Mouse (Mus musculus) CD4-positive, CD25-positive, alpha-beta regulatory T cell, adult 4 months (primary cell): ENCODE data around the gene Ece1. TPM values are rescaled to one million over a fixed set of nuclear protein-coding genes. Genes with fewer than 3 reads are reported as not detected.

ENCODE experiments used
- ATAC-seq: one replicate; pipeline ENCODE4 v1.8.0; 2017
- polyA plus RNA-seq, 2 experiments: library from polyadenylated mRNA; unstranded; fragments of 100-300 nt; shearing (Covaris generic); gene quantifications; one replicate each; pipeline ENCODE4 v1.2.1; 2017

Gene Ece1
- polyA plus RNA-seq, 2 experiments from 2014 or later, result 15.9 to 23.4 TPM

GRCm38 (mm10) chr4:137919116-137919515 is 57.1 kb downstream of the Ece1 start:
- ATAC-seq, result no peak

DNA sequence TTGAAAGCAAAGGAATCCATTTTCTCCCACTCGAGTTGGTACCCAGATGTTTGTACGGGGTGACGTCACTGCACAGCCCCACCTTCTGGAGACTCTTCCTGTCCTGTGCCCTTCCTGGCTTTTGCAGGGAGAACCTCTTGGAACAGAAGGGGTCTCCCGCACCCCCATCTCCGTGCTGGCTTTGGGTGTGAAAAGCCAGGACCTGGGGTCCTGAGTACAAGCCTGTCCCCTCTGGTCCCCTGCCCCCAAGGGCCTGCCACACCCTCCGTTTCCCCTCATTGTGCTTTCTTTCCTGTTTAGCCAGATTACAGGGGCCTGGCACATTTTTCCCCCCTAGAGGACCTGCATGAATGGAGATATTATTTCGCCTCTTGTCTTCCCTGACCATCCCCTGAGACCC is 58.0 kb downstream of the Ece1 start:
- no peak for ATAC-seq

- no peak for ATAC-seq
These were observed 58.5 kb downstream of the Ece1 start for GRCm38 (mm10) chr4:137920500-137920961.

- ATAC-seq, result no peak
These were observed 59.5 kb downstream of the Ece1 start for GRCm38 (mm10) chr4:137921510-137921909.

DNA sequence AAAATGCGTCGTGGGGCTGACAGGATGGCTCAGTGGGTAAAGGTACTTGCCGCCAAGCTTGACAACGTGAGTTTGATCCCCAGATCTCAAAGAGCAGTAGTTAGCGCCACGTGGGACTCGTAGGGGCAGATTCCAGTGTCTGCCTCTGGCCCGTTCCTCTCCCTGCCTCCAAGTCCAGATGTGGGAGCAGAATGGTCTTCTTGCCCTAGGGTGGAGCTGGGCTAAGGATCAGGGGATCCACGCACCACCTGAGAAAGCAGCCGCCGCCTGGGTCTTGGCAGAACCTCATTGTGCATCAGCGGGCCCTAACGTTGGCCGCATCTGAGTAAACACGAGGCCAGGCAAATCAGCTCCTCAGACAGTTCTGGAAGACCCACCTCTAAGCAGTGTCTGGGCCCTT is 61.0 kb downstream of the Ece1 start:
- ATAC-seq, result no peak

DNA sequence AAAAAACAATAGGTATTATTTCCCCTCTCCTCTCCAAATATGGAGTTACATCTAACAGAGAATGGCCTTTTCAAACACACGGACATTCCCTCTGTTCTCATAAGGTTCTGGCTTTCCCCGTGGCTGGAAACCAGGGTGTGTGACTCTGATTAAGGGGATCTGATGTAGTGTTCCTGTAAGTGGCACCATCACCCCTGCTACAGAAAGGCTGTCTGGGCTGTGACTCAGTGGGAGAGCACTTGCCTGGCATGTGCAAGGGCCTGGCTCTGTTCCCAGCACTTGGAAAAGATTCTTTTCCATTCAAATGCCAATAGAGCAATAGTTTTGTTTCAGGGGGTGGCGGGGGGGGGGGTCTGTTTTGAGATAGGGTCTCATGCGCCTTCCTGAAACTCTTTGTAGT is 63.1 kb downstream of the Ece1 start:
- ATAC-seq, result no peak

DNA sequence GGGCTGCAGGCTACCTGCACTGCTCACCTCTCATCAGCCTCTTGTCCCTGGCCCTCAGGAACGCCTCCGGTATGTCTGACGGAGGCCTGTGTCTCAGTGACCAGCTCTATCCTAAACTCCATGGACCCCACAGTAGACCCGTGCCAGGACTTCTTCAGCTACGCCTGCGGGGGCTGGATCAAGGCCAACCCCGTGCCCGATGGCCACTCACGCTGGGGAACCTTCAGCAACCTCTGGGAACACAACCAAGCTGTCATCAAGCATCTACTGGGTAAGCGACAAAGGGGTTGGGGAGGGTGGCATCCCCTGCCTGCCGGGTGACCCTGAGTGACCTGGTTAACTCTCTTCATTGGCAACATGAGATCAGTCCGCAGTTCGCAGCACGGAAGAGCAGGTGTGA is 64.1 kb downstream of the Ece1 start:
- no peak for ATAC-seq

DNA sequence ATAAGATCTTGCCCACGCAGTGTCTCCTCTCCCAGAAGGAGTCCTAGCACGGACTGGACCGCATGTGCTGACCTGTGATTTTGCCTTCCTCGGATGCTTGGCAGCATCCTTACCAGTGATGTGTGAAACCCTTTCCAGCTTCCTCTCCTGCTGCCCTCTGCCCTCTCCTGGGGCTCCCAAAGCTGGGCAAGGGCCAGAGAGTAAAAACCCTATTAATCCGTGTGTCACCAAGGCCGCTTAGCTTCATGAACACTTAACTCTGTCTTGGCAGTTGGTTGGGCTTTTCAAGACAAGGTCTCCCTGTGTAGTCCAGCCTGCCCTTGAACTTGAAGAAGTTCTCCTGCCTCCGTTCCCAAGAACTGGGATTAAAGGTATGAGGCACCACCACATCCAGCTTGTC is 65.1 kb downstream of the Ece1 start:
- no peak for ATAC-seq

- no peak for ATAC-seq
These were observed 65.9 kb downstream of the Ece1 start for GRCm38 (mm10) chr4:137927741-137928535.

- ATAC-seq, result no peak
These were observed 66.8 kb downstream of the Ece1 start for GRCm38 (mm10) chr4:137928813-137929212.

DNA sequence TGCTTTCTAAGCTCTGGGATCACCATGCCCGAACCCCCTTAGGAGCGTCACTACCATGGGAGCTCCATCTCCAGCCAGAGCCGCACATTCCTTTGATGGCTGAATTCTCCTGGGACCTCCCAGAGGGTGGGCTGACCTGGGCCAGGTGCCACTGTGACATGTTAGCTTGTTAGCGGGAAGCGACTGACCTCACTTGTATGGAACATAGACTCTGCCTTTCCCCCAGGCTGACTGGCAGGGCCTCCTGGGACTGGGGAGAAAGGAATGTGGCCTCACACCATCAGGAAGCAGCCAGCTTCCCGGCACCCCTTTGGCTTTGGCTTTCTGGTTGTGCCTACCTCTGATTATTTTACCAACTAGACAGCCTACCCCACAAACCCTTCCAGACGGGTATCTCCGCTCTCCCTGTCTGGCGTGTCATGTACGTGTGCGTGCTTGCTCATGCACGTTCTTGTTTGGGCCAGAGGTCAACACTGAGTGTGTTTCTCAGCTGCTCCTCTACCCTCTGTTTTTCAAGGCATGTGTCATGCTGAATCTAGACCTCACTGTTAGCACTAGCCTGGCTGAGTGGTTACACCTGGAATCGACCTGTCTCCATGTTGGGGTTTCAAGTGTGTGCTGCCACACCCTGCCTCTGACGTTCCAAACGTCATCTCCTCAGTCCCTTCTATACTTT is 67.4 kb downstream of the Ece1 start:
- ATAC-seq, result no peak

- no peak for ATAC-seq
These were observed 68.5 kb downstream of the Ece1 start for GRCm38 (mm10) chr4:137930500-137931008.

- ATAC-seq, result no peak
These were observed 69.1 kb downstream of the Ece1 start for GRCm38 (mm10) chr4:137931009-137931757.

DNA sequence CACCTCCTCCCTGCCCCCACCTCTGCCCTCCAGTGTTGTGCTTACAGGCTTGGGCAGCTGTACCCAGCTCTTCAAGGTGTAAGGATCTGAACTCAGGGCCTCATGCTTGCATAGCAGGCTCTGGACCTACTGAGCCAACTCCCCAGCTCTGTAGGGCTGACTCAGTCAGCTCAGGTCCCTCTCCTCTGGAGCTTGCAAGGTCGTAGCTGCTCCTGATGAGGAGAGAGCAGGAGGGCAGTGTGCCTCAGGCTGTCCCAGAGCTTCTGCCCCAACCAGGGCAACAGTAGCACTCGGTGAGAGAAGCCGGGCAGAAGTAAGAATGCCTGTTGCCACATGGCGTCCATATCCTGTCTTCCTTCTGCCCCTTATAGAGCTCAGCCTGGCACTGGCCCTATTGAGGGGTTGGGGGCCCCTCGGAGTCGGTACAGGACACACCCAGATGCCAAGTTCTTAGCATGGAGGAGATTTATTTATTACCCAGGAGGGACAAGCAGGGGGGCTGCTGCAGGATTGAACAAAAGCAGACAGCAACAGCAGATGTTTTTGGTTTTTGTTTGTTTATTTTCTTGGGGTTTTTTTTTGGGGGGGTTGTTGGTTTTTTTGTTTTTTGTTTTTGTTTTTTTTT is 70.6 kb downstream of the Ece1 start:
- no peak for ATAC-seq

- ATAC-seq, result no peak
These were observed 71.3 kb downstream of the Ece1 start for GRCm38 (mm10) chr4:137933328-137933727.

DNA sequence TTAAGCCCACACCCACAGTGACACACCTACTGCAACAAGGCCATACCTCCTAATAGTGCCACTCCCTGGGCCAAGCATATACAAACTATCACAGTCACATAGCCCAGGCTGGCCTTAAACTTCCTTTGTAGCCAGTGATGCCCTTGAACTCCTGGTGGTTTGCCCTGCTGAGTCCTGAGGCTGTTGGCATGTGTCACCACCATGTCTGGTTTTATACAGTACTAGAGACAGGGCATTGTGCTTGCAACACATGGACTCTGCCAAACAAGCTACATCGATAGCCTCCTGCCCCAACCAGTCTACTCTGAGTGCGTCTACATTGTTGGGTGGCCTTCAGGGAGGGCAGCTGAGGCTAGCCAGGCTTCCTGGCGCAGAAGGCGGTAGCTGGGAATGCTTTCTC is 74.1 kb downstream of the Ece1 start:
- ATAC-seq, result no peak

GRCm38 (mm10) chr4:137940061-137940460 is 78.0 kb downstream of the Ece1 start:
- ATAC-seq, result no peak

DNA sequence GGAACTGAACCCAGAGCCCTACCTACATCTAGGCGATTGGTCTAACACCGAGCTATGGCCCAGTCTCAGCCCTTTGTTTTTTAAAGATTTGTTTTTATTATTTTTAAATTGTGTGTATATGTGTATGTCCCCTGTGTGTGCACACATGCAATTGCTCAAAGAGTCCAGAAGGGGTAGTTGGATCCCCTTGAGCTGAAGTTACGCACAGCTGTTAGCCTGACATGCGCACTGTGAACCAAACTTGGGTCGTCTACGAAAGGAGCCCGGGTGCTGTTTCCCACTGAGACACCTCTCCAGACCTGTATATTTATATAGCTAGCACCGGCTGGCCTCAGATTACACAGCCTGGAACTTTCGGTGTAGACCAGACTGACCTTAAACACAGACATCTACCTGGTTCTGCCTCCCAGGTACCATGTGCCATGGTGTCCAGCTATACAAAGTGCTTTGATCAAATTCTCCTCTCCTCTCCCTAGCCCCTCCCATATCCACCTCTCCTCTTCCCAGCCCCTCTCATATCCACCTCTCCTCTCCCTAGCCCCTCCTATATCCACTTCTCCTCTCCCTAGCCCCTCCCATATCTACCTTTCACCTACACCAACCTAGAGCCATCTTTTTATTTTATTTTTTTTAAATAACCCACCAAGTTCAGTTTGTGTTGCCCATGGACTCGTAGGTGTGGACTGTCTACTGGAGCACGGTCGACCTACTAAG is 79.3 kb downstream of the Ece1 start:
- ATAC-seq, result no peak

- ATAC-seq, result no peak
These were observed 80.1 kb downstream of the Ece1 start for GRCm38 (mm10) chr4:137941871-137942781.

DNA sequence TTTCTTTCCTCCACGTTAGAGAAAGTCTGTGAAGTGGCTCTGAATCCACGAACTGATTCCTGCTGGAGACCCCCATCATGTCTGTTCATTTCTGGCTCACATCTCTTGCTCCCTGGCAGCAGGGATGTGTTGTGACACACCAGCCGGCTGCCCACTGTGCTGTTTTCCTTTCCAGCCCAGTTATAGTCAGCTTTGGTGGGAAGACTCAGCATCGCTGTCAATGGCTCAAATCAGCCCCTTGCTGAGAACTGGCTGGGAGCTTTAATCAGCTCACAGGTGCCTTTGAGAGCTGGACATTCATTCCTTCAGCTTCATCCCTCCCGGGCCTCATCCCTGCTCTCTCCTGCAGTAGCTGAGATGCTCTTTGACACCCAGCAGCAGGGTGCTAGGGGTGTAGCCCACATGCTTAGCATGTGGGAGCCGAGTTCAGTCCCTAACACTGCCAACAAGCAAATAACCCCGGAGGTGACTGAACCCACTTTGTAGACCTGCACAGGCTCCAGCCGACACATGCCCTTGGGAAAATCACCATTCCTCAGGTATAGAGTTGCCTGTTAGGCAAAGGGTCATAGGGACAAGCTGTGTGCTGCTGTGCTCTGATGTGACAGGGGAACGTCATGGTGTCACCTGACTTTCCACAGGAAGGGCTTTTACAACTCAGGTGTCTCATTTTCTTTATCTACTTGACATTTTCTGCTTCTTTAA is 80.9 kb downstream of the Ece1 start:
- ATAC-seq, result no peak
